Mouse (Mus musculus): ENCODE measurements around the gene Aoc3.

DNA sequence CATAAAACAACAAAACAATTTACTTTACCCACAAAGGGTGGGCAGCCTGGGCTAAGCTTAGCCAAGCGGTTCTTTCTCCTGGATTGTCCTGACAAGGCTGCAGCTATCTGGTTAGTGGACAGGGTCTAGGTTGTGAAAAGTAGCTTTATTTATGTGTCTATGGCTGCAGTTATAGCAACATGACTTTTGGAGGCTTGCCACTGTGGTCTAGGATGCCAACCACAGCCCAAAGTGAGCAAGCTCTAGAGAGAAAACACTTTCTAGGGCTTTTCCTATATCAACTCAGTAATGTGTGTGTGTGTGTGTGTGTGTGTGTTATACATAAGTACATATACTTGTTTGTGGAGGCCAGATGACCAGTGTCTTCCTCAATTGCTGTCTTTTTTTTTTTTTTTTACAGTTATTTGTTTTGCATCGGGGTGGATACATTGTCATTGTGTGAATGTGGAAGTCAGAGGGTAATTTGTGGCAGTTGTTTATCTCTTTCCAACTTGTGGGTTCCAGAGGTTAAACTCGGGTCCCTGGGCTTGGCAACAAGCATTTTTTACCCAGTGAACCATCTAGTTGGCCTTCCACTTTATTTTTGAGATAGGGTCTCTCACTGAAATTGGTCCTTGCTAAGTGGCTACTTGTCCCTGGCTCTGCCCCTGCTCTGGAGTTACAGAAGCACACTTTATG is 27.2 kb downstream of the Aoc3 start:
- TF ChIP-seq CTCF (IDR thresholded peaks at IDR 0.05; ENCODE audit: low read depth, low read length) (no peak), POLR2A (IDR thresholded peaks at IDR 0.05; ENCODE audit: extremely low read depth, insufficient read depth, low read length) (no peak)
